Mouse (Mus musculus) ES-E14 (cell line): Measurements from ENCODE around the gene A930009A15Rik. TPM values are rescaled to one million over a fixed set of nuclear protein-coding genes. Genes with fewer than 3 reads are reported as not detected.

Source experiments
- DNase-seq: peaks from one replicate; pipeline ENCODE4 v3.0.0-alpha.2; 2013; ENCODE audit warnings: low read depth, low spot score
- H3K27ac ChIP-seq: 2 replicates; pipeline ENCODE4 v1.5.1; 2012; ENCODE audit warnings: low read depth, mild to moderate bottlenecking, low read length, moderate library complexity, mixed read lengths; ENCODE audit not compliant: poor library complexity, insufficient read depth, severe bottlenecking
- H3K36me3 ChIP-seq: 2 replicates; pipeline ENCODE4 v1.6.1; 2012; ENCODE audit warnings: mild to moderate bottlenecking, low read length, moderate library complexity, mixed read lengths; ENCODE audit not compliant: control insufficient read depth, poor library complexity, insufficient read depth, severe bottlenecking
- H3K4me1 ChIP-seq, 2 experiments: fragments of 150-350 bp in 1 of 2; sonication (generic) in 1 of 2; 2 replicates each; pipeline ENCODE4 v1.6.1; 2012; ENCODE audit warnings: low read length in 2 of 2, mild to moderate bottlenecking in 1 of 2, mixed read lengths in 1 of 2; ENCODE audit not compliant: control insufficient read depth in 2 of 2, insufficient read depth in 2 of 2, poor library complexity in 1 of 2
- H3K4me3 ChIP-seq, 2 experiments: fragments of 150-350 bp in 1 of 2; sonication (generic) in 1 of 2; 2 replicates each; pipeline ENCODE4 v1.5.1; 2012; ENCODE audit warnings: low read length in 2 of 2, low read depth in 1 of 2, mild to moderate bottlenecking in 1 of 2, mixed read lengths in 1 of 2; ENCODE audit not compliant: insufficient read depth in 1 of 2, poor library complexity in 1 of 2, severe bottlenecking in 1 of 2
- H3K9ac ChIP-seq: 2 replicates; pipeline ENCODE4 v1.6.1; 2012; ENCODE audit warnings: low read depth, mild to moderate bottlenecking, low read length, mixed read lengths; ENCODE audit not compliant: poor library complexity, insufficient read depth, severe bottlenecking
- H3K9me3 ChIP-seq: fragments of 150-350 bp; sonication (generic); 2 replicates; pipeline ENCODE4 v1.6.1; 2012; ENCODE audit warnings: low read depth, mild to moderate bottlenecking, low read length; ENCODE audit not compliant: control insufficient read depth, insufficient read depth
- CHD2 ChIP-seq: IDR thresholded peaks from 2 replicates; pipeline ENCODE4 v1.6.1; 2014; ENCODE audit warnings: mild to moderate bottlenecking, low read depth, low read length, inconsistent platforms
- HCFC1 ChIP-seq: IDR thresholded peaks from 2 replicates; pipeline ENCODE4 v1.6.1; 2012; ENCODE audit warnings: low read length, inconsistent platforms, borderline replicate concordance; ENCODE audit not compliant: insufficient read depth
- MAFK ChIP-seq: IDR thresholded peaks from 2 replicates; pipeline ENCODE4 v1.6.1; 2014; ENCODE audit warnings: mild to moderate bottlenecking, low read depth, low read length, inconsistent platforms; ENCODE audit not compliant: insufficient read depth
- ZC3H11A ChIP-seq: IDR thresholded peaks from 2 replicates; pipeline ENCODE4 v1.6.1; 2012; ENCODE audit warnings: low read depth, mild to moderate bottlenecking, inconsistent platforms, low read length, borderline replicate concordance
- ZNF384 ChIP-seq: IDR thresholded peaks from 2 replicates; pipeline ENCODE4 v1.6.1; 2012; ENCODE audit warnings: low read depth, low read length, inconsistent platforms
- in situ Hi-C, 2 experiments: fragments of 600-800 bp; cut with MboI; formaldehyde crosslinking; loops; one replicate each; pipeline ENCODE4 v1.15.1; 2025; ENCODE audit warnings: low sequenced_read_pairs in 2 of 2, inconsistent platforms in 1 of 2; ENCODE audit not compliant: unreplicated experiment in 2 of 2
- total RNA-seq: library from RNA; depleted of rRNA; stranded (reverse); fragments of 300-350 nt; gene quantifications from 2 replicates; pipeline ENCODE4 v1.2.3, GENCODE M21; 2012

A930009A15Rik gene
- total RNA-seq, 1 experiment, result not detected

- H3K9ac ChIP-seq, result no peak overlapping the region
- no peaks in the 10 kb centered on the region for H3K9me3 ChIP-seq
- no peak for DNase-seq
- H3K27ac ChIP-seq, result no peak overlapping the region
- no peak for TF ChIP-seq MAFK
- no peak for TF ChIP-seq CHD2
- no peak for TF ChIP-seq HCFC1
- in situ Hi-C loops, result no loop called here
- H3K4me3 ChIP-seq, result no peak overlapping the region
- H3K36me3 ChIP-seq, result no peaks in the 10 kb centered on the region
- no peaks in the 10 kb centered on the region for H3K4me1 ChIP-seq
Measured at GRCm38 (mm10) chr10:115529768-115530167, 40.0 kb upstream of the A930009A15Rik start.

- no peak overlapping the region for H3K9ac ChIP-seq
- no peaks in the 10 kb centered on the region for H3K36me3 ChIP-seq
- no peak for DNase-seq
- TF ChIP-seq HCFC1 (no peak), ZNF384 (no peak), MAFK (no peak), ZC3H11A (no peak), CHD2 (no peak)
- in situ Hi-C loops, result no loop called here
- no peak overlapping the region for H3K4me3 ChIP-seq
- H3K9me3 ChIP-seq, result no peaks in the 10 kb centered on the region
- no peak overlapping the region for H3K27ac ChIP-seq
- no peaks in the 10 kb centered on the region for H3K4me1 ChIP-seq
Measured at GRCm38 (mm10) chr10:115530746-115531145, 39.0 kb upstream of the A930009A15Rik start.

GRCm38 (mm10) chr10:115542917-115543316, 26.9 kb upstream of the A930009A15Rik start:
- Histone ChIP-seq H3K9ac (no peak overlapping the region), H3K27ac (no peak overlapping the region), H3K9me3 (no peaks in the 10 kb centered on the region), H3K36me3 (no peaks in the 10 kb centered on the region), H3K4me3 (no peak overlapping the region), H3K4me1 (no peaks in the 10 kb centered on the region)
- in situ Hi-C loops, result no loop called here
- DNase-seq, result no peak
- TF ChIP-seq CHD2, result no peak
- TF ChIP-seq MAFK, result no peak
- TF ChIP-seq ZC3H11A, result no peak
- TF ChIP-seq ZNF384, result no peak
- TF ChIP-seq HCFC1, result no peak

- no peak for DNase-seq
- in situ Hi-C loops, result no loop called here
- Histone ChIP-seq H3K9me3 (no peaks in the 10 kb centered on the region), H3K4me1 (no peaks in the 10 kb centered on the region), H3K27ac (no peak overlapping the region), H3K9ac (no peak overlapping the region), H3K36me3 (no peaks in the 10 kb centered on the region), H3K4me3 (no peak overlapping the region)
- TF ChIP-seq HCFC1 (no peak), ZC3H11A (no peak), CHD2 (no peak), MAFK (no peak), ZNF384 (no peak)
Measured at GRCm38 (mm10) chr10:115550253-115550652, 19.5 kb upstream of the A930009A15Rik start.

- Histone ChIP-seq H3K4me1 (no peaks in the 10 kb centered on the region), H3K27ac (no peak overlapping the region), H3K36me3 (no peaks in the 10 kb centered on the region), H3K9ac (no peak overlapping the region), H3K9me3 (no peaks in the 10 kb centered on the region), H3K4me3 (no peak overlapping the region)
- TF ChIP-seq MAFK (no peak), HCFC1 (no peak), ZC3H11A (no peak), CHD2 (peak; percentile 69), ZNF384 (no peak)
- DNase-seq, result no peak
- in situ Hi-C loops, result no loop called here
Measured at GRCm38 (mm10) chr10:115551069-115551468, 18.7 kb upstream of the A930009A15Rik start.
